10 mouse cellular contexts compared by ENCODE assay signal in the genomic region with DNA sequence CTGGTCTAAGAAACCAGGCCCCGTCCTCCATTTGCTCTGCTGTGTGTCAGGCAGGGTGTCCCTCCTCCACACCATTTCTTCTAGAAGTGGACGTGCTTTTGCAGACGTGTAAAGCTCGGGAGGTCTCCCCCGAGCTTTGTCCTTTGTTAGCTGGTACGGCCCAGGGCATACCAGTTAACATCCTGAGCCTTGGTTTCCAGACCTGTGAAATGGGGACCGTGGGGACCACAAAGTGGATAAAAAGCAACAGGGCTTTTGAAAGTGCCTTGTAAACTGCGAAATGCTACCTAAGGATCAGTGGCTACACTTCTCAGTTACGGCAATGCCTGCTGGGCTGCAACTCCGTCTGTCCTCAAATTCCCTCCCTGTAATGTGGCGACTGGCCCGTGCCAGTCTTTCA. TPM values are rescaled to one million over a fixed set of nuclear protein-coding genes. Genes with fewer than 3 reads are reported as not detected.
A peak's percentile ranks its signal among the peaks of the same experiment; 100 is the strongest.
DNase-seq lines count a peak whose midpoint lies in the region; TF ChIP-seq lines count a peak whose summit lies in the region.
"Had no signal": no experiment of that assay in that cellular context is flagged by ENCODE, and none has a peak within 500 bp of the region (broad histone marks: within the 10 kb centered on the region; RNA-seq: fewer than 3 reads in every experiment).

No protein-coding gene starts in this region.

- H3K27ac ChIP-seq in gastrocnemius, adult 2 months, result peak overlapping the region; percentile 89
- H3K27ac ChIP-seq: left cerebral cortex, adult 2 months had no signal

- no peak for TF ChIP-seq POLR2A in brain, embryonic 14.5 days (IDR thresholded peaks at IDR 0.05; ENCODE audit: borderline replicate concordance, extremely low read depth, insufficient read depth, insufficient read length, poor library complexity, severe bottlenecking)

- intact Hi-C loops in gastrocnemius, adult 2 months (cut with DNase I), result loop anchor here (5.0 kb wide), 2 partner anchors 38 to 223 kb away; no protein-coding TSS in a partner anchor

- DNase-seq in gastrocnemius, adult 2 months, result no peak
- DNase-seq in gastrocnemius, adult 8-10 months (ENCODE audit: low spot score in 2 of 2), result no peak
- peak; percentile 55 for DNase-seq in brain, embryonic 14.5 days (ENCODE audit: low read depth)
- peak; percentile 14 for DNase-seq in heart, postnatal 4 days
- peak; percentile 40 for DNase-seq in mesoderm, embryonic 11.5 days (ENCODE audit: low read depth, low spot score)
- no peak for DNase-seq in cerebellum, postnatal 14 days
- DNase-seq in right cerebral cortex, adult 2 months (ENCODE audit: low spot score in 2 of 2), result no peak
- no peak for DNase-seq in ovary, postnatal 10 days (ENCODE audit: low spot score)
- DNase-seq: cerebellum, adult 2 months had no signal

- H3K4me3 ChIP-seq in gastrocnemius, adult 2 months, result peak overlapping the region; percentile 82
- H3K4me3 ChIP-seq: left cerebral cortex, adult 2 months had no signal

- TF ChIP-seq CTCF in gastrocnemius, adult 2 months (IDR thresholded peaks at IDR 0.05), result no peak
- TF ChIP-seq CTCF in brain, embryonic 14.5 days (IDR thresholded peaks at IDR 0.05; ENCODE audit: borderline replicate concordance, extremely low read depth, insufficient read depth, insufficient read length), result no peak

RNA-seq across cellular contexts. Expression of gene Grb10, which starts 3.2 kb away (rescaled TPM):
- 10 to 100 TPM; 27.9 to 59.3 TPM for total RNA-seq in gastrocnemius, adult 2 months (2021)
- 10 to 100 TPM; 17.0 to 28.7 (median 26.4) TPM for total RNA-seq in gastrocnemius, adult 8-10 months (2022)
- 128 and 146 TPM in 2 replicates for polyA plus RNA-seq in brain, embryonic 14.5 days (2012; rRNA removed)
- 100 to 1,000 TPM; 356 to 401 TPM for total RNA-seq in heart, postnatal 4 days (2021)

Comparison
In these comparisons a context has a peak if more than half of its experiments do, and no peak if none do; other contexts are left out.
1. DNase-seq: peak in brain, embryonic 14.5 days (single experiment), heart, postnatal 4 days (single experiment) and mesoderm, embryonic 11.5 days (single experiment); none in gastrocnemius, adult 2 months (single experiment), gastrocnemius, adult 8-10 months (0 of 2), cerebellum, postnatal 14 days (0 of 2), right cerebral cortex, adult 2 months (0 of 2) and ovary, postnatal 10 days (single experiment).
2. RNA of gene Grb10, which starts 3.2 kb away (total RNA-seq): 356 to 401 TPM in heart, postnatal 4 days; 27.9 to 59.3 TPM in gastrocnemius, adult 2 months and 17.0 to 28.7 TPM in gastrocnemius, adult 8-10 months; every median in the first group is over 4 times any median in the second.